Mouse (Mus musculus): Measurements from ENCODE around the gene Rbpms2. TPM values are rescaled to one million over a fixed set of nuclear protein-coding genes. Genes with fewer than 3 reads are reported as not detected.

The Rbpms2 gene
- polyA plus RNA-seq, 1 experiment = 32.1 TPM

DNA sequence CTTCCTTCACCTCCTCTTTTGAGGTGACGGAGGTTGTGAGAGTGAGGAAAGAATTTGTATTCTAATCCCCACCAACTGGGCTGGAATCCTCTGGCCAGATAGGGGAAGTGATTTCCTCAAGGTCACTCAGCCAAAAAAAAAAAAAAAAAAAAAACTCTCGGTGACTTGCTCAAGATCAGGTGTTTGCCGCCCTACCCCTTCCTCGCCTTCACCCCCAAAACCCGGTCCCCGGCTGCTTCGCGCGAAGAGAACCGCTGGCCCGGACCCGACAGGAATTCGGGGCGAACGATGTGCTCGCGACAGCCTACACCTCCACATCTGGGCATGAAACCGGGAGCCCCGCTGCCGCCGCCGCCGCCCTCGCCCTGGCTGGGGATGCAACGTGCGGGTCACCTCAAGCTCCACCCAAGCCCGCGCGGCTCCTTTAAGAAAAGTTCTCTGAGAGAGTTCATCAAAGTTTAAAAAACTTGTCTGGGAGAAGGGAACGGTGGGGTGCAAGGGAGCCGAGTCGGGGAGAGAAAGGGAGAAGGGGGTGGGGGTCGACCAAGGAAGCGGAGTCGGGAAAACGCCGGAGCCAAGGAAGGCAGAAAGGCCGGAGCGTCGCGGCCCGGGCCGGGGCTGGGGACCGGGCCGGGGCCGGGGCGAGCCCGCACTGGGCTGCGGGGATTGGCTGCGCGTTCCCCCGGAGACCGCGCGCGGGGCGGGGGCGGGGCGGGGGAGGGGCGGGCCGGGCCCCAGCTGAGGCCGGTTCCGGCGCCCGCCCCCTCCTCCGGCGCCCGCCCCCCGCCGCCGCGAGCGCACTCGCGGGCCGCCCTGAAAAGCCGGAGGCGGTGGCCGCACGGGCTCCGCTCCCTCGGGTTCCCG is 551 bp downstream of the Rbpms2 start:
- Histone ChIP-seq H3K4me2 (ENCODE audit: low read depth) (peak overlapping the region; percentile 90), H3K27me3 (ENCODE audit: control insufficient read depth, insufficient read depth, insufficient read length) (no peaks in the 10 kb centered on the region), H3K4me3 (peak overlapping the region; percentile 62), H3K79me2 (ENCODE audit: control insufficient read depth, insufficient read depth) (peaks cover 39% of the 10 kb centered on the region), H3K36me3 (ENCODE audit: control insufficient read depth, insufficient read depth) (no peaks in the 10 kb centered on the region), H3ac (ENCODE audit: control insufficient read depth, insufficient read length) (peak overlapping the region; percentile 92)
- TF ChIP-seq CEBPB (IDR thresholded peaks at IDR 0.05; ENCODE audit: insufficient read depth, poor library complexity, severe bottlenecking) (no peak), POLR2AphosphoS2 (IDR thresholded peaks at IDR 0.05; ENCODE audit: insufficient read length, low read depth) (peak; percentile 67), E2F4 (IDR thresholded peaks at IDR 0.05; ENCODE audit: insufficient read depth) (no peak), POLR2A (IDR thresholded peaks at IDR 0.05; ENCODE audit: insufficient read length, low read depth) (peak; percentile 62), MYOG (IDR thresholded peaks at IDR 0.05; ENCODE audit: control insufficient read depth in 1 of 3, insufficient read depth in 1 of 3, insufficient read length in 2 of 3, low read depth in 2 of 3) (no peak), TCF3 (IDR thresholded peaks at IDR 0.05; ENCODE audit: insufficient read length, low read depth) (no peak)

DNA sequence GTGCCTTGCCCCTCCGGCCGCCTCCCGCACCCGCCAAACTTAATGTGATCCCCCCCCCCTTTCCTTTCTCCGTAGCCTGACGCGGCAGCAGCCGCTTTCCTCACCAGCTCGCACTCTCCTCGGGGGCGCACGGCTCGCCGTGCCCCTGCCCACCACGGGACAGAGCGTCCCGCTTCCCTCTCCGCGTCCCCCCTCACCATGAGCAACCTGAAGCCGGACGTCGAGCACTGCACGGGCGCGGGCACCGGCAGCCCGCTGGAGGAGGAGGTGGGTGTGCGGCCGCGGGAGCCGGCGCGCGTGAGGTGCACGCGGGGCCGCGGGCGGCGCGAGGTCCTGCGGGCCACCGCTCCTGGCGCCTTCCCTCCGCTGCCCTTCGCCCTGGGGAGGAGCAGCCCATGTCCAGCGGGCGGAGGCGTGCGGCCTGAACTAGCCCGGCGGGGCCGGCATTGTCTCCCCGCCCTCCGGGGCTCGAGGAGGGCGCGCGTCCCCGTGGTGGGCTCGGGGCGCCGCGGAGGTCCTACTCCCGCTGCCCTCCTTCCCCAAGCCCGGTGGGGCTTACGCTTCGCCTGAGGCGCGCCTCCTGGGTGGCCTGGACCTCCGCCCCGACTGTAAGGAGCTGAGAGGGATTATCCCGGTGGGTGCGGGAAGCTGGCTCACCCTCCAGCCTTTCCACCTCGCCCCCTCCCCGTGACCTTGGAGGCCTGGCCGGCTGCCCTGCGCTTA is 1.3 kb downstream of the Rbpms2 start:
- Histone ChIP-seq H3ac (ENCODE audit: control insufficient read depth, insufficient read length) (peak overlapping the region; percentile 92), H3K4me2 (ENCODE audit: low read depth) (peak overlapping the region; percentile 93), H3K27me3 (ENCODE audit: control insufficient read depth, insufficient read depth, insufficient read length) (no peaks in the 10 kb centered on the region), H3K4me3 (peak overlapping the region; percentile 62), H3K79me2 (ENCODE audit: control insufficient read depth, insufficient read depth) (peaks cover 46% of the 10 kb centered on the region), H3K36me3 (ENCODE audit: control insufficient read depth, insufficient read depth) (no peaks in the 10 kb centered on the region)
- TF ChIP-seq MYOD1 (IDR thresholded peaks at IDR 0.05; ENCODE audit: control insufficient read depth in 1 of 3, insufficient read length in 2 of 3, low read depth in 2 of 3) = peak in 1 of 3 experiments; percentile 35
- no peak for TF ChIP-seq CEBPB (IDR thresholded peaks at IDR 0.05; ENCODE audit: insufficient read depth, poor library complexity, severe bottlenecking)

DNA sequence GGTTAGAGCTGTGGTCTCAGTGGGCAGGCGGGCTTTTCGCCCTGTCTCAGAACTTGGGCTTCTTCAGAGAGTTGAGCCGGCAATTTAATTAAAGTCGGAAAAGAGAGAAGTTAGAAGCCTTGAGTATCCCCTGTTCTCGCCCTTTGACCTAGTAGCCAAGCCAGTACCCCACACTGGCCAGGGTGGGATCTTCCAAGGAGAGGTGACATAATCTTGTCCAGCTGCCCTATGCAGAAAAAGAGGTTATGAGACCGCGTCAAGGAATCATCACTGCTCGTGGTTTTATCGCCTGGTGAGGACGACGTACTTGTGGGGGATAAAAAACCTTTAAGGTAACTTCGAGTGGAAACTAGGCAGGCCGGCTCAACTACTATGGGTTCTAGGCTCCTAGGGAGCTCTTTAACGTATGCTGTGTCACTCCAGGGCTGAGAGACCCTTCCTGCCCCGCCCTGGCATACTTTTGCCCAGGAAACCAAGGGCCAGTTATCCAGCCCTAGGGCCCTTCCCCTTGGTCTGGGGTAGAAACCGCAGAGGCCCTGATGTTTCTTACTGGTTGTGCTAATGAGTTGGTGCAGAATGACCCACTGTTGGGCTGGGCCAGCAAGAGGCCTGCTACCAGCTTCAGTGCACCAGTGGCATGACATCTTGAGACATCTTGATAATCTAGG is 2.0 kb downstream of the Rbpms2 start:
- H3K79me2 ChIP-seq (ENCODE audit: control insufficient read depth, insufficient read depth) = peaks cover 46% of the 10 kb centered on the region
- H3K4me3 ChIP-seq = peak overlapping the region; percentile 62
- peak overlapping the region; percentile 92 for H3ac ChIP-seq (ENCODE audit: control insufficient read depth, insufficient read length)
- H3K36me3 ChIP-seq (ENCODE audit: control insufficient read depth, insufficient read depth) = no peaks in the 10 kb centered on the region
- peak overlapping the region; percentile 93 for H3K4me2 ChIP-seq (ENCODE audit: low read depth)
- no peak for TF ChIP-seq TCF3 (IDR thresholded peaks at IDR 0.05; ENCODE audit: insufficient read length, low read depth)
- no peak for TF ChIP-seq MAX (IDR thresholded peaks at IDR 0.05; ENCODE audit: low read depth)
- H3K27me3 ChIP-seq (ENCODE audit: control insufficient read depth, insufficient read depth, insufficient read length) = no peaks in the 10 kb centered on the region

DNA sequence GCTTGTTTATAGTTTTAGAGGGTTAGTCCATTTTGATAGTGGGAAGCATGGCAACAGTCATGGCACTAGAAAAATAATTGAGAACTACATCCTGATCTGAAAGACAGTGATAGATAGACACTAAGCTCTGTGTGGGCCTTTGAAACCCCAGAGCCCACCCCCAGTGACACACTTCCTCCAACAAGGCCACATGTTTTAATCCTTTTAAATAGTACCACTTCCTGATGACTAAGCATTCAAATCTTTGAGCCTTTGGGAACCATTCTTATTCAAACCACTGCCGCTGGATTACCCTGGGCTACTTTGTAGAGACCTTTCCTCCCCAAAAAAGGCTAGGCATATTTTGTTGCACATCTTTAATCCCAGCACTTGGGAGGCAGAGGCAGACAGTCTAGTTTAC is 6.3 kb downstream of the Rbpms2 start:
- Histone ChIP-seq H3ac (ENCODE audit: control insufficient read depth, insufficient read length) (no peak overlapping the region), H3K79me2 (ENCODE audit: control insufficient read depth, insufficient read depth) (peaks cover 73% of the 10 kb centered on the region), H3K4me3 (no peak overlapping the region), H3K36me3 (ENCODE audit: control insufficient read depth, insufficient read depth) (no peaks in the 10 kb centered on the region), H3K27me3 (ENCODE audit: control insufficient read depth, insufficient read depth, insufficient read length) (no peaks in the 10 kb centered on the region), H3K4me2 (ENCODE audit: low read depth) (peak overlapping the region; percentile 77)
- TF ChIP-seq POLR2A (IDR thresholded peaks at IDR 0.05; ENCODE audit: insufficient read length, low read depth) (no peak), MYOD1 (IDR thresholded peaks at IDR 0.05; ENCODE audit: control insufficient read depth in 1 of 3, insufficient read length in 2 of 3, low read depth in 2 of 3) (no peak), TCF12 (IDR thresholded peaks at IDR 0.05; ENCODE audit: insufficient read depth, poor library complexity, severe bottlenecking) (no peak), E2F4 (IDR thresholded peaks at IDR 0.05; ENCODE audit: insufficient read depth) (no peak), REST (IDR thresholded peaks at IDR 0.05; ENCODE audit: insufficient read depth, insufficient read length) (no peak), POLR2AphosphoS2 (IDR thresholded peaks at IDR 0.05; ENCODE audit: insufficient read length, low read depth) (no peak), TCF3 (IDR thresholded peaks at IDR 0.05; ENCODE audit: insufficient read length, low read depth) (no peak), MYOG (IDR thresholded peaks at IDR 0.05; ENCODE audit: control insufficient read depth in 1 of 3, insufficient read depth in 1 of 3, insufficient read length in 2 of 3, low read depth in 2 of 3) (no peak), USF1 (IDR thresholded peaks at IDR 0.05; ENCODE audit: low read depth) (no peak), MAX (IDR thresholded peaks at IDR 0.05; ENCODE audit: low read depth) (no peak), SRF (IDR thresholded peaks at IDR 0.05; ENCODE audit: control insufficient read depth, insufficient read length, low read depth) (no peak), CEBPB (IDR thresholded peaks at IDR 0.05; ENCODE audit: insufficient read depth, poor library complexity, severe bottlenecking) (no peak)

DNA sequence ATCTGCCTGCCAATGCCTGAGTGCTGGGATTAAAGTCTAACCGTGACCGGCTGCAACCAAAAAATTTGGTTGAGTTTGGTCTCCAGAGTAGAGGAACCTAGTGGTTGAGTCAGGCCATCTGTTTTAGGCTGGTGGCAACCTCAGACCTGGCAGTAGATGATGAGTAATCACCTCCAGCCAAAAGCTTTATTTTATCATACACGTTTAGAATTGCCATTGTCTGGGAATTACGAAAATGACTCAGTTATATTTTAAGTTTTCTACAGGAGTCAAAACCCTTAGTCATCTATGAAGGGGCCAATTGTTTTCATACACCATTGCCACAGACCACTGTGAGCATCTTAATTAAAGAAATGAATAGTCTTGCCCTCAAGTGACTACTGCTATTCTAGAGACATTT is 7.5 kb downstream of the Rbpms2 start:
- Histone ChIP-seq H3K36me3 (ENCODE audit: control insufficient read depth, insufficient read depth) (no peaks in the 10 kb centered on the region), H3K4me3 (no peak overlapping the region), H3K27me3 (ENCODE audit: control insufficient read depth, insufficient read depth, insufficient read length) (no peaks in the 10 kb centered on the region), H3K79me2 (ENCODE audit: control insufficient read depth, insufficient read depth) (peaks cover 76% of the 10 kb centered on the region), H3K4me2 (ENCODE audit: low read depth) (peak overlapping the region; percentile 77), H3ac (ENCODE audit: control insufficient read depth, insufficient read length) (no peak overlapping the region)
- peak in 2 of 3 experiments; percentile 28 to 41 for TF ChIP-seq MYOD1 (IDR thresholded peaks at IDR 0.05; ENCODE audit: control insufficient read depth in 1 of 3, insufficient read length in 2 of 3, low read depth in 2 of 3)
- no peak for TF ChIP-seq POLR2A (IDR thresholded peaks at IDR 0.05; ENCODE audit: insufficient read length, low read depth)

All from myocyte (in vitro differentiated cells).